Mouse (Mus musculus) heart, embryonic 13.5 days (tissue): ENCODE results near the gene Crb1. TPM values are rescaled to one million over a fixed set of nuclear protein-coding genes. Genes with fewer than 3 reads are reported as not detected.

ENCODE experiments used
- ATAC-seq: fragments of 200-750 bp; cut with Nextera tagmentation; 2 replicates; pipeline ENCODE4 v1.8.0; 2017; ENCODE audit warnings: moderate TSS enrichment; ENCODE audit not compliant: insufficient number of reproducible peaks, low FRiP score, low TSS enrichment; ENCODE audit errors: extremely low read depth
- H3K27ac ChIP-seq: fragments of 300-500 bp; sonication (generic); replicated peaks from 2 replicates; pipeline ENCODE4 v1.5.1; 2015; ENCODE audit warnings: moderate library complexity, mild to moderate bottlenecking, inconsistent platforms
- H3K27me3 ChIP-seq: fragments of 300-500 bp; sonication (generic); replicated peaks from 2 replicates; pipeline ENCODE4 v1.6.1; 2015; ENCODE audit warnings: mild to moderate bottlenecking, inconsistent platforms
- H3K36me3 ChIP-seq: fragments of 300-500 bp; sonication (generic); 2 replicates; pipeline ENCODE4 v1.6.1; 2015; ENCODE audit warnings: mild to moderate bottlenecking, inconsistent platforms
- H3K4me1 ChIP-seq: fragments of 300-500 bp; sonication (generic); 2 replicates; pipeline ENCODE4 v1.6.1; 2015; ENCODE audit warnings: inconsistent platforms
- H3K4me2 ChIP-seq: fragments of 300-500 bp; sonication (generic); 2 replicates; pipeline ENCODE4 v1.6.1; 2015; ENCODE audit warnings: inconsistent platforms, mild to moderate bottlenecking, moderate library complexity
- H3K4me3 ChIP-seq: fragments of 300-500 bp; sonication (generic); 2 replicates; pipeline ENCODE4 v1.5.1; 2015; ENCODE audit warnings: moderate library complexity, mild to moderate bottlenecking, inconsistent platforms
- H3K9ac ChIP-seq: fragments of 300-500 bp; sonication (generic); 2 replicates; pipeline ENCODE4 v1.6.1; 2015; ENCODE audit warnings: inconsistent platforms, mild to moderate bottlenecking, moderate library complexity
- H3K9me3 ChIP-seq: fragments of 300-500 bp; sonication (generic); 2 replicates; pipeline ENCODE4 v1.6.1; 2016; ENCODE audit warnings: inconsistent platforms
- WGBS: fragments of 180-500 bp; shearing (Covaris S2); methylation state at CpG from one replicate; pipeline ENCODE4 v1.1.7; 2015; ENCODE audit warnings: mixed read lengths; 5-methylcytosine and 5-hydroxymethylcytosine counted together
- polyA plus RNA-seq: library from polyadenylated mRNA; unstranded; fragments of >200 nt; fragmentation: Nextera tagmentation; extraction: Ambion mirVana; gene quantifications from 2 replicates; pipeline ENCODE4 v1.2.1, GENCODE M21; 2015

Crb1 gene
- polyA plus RNA-seq, 1 experiment from 2014 or later: 0.12 TPM

DNA sequence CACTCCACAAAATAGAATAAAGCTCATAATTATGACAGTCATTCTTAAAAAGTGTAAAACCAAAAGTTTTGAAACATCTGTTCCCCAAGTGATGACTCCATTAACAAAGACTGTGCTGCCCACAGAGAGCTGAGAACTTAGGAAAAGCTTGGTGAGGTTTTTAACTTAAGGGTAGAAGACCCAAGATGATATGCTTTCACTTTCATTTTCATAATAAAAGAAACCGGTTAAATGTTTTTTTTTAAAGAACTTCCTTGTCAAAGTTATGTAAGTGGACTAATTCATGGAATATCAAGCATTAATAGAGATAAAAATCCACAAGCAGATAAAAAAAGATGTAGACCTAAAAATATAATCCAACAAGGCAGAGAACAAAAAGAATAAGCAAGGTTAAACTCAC is 113.7 kb downstream of the Crb1 start:
- H3K9me3 ChIP-seq: no peaks in the 10 kb centered on the region
- no peak overlapping the region for H3K27ac ChIP-seq
- no peaks in the 10 kb centered on the region for H3K27me3 ChIP-seq
- 52% methylated on average over 1 of the region's 1 CpGs for WGBS
- ATAC-seq: no peak
- H3K9ac ChIP-seq: no peak overlapping the region
- H3K36me3 ChIP-seq: no peaks in the 10 kb centered on the region
- no peaks in the 10 kb centered on the region for H3K4me1 ChIP-seq
- H3K4me2 ChIP-seq: no peak overlapping the region
- H3K4me3 ChIP-seq: no peak overlapping the region

DNA sequence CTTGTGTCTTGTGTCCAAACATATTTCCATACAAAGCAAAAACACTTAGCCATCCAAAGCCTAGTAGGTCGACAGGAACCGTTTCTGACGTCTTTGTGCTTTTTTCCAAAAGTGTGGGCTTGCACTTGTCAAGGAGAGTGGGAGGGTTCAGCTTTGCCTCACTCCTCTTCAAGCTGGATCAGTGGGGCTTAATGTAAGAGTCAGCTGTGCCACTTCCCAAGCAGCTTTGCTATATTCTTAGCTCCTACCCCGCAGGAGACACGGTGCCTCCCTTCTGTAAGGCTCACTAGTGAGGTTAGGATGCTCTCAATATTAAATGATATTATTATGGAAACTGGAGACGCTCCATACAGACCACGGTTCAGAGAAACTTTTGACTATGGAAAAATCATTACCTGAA is 121.3 kb downstream of the Crb1 start:
- no peaks in the 10 kb centered on the region for H3K4me1 ChIP-seq
- no peak overlapping the region for H3K4me3 ChIP-seq
- 56% methylated on average over 7 of the region's 7 CpGs for WGBS
- no peak for ATAC-seq
- H3K27me3 ChIP-seq: no peaks in the 10 kb centered on the region
- H3K9ac ChIP-seq: no peak overlapping the region
- H3K9me3 ChIP-seq: no peaks in the 10 kb centered on the region
- H3K4me2 ChIP-seq: no peak overlapping the region
- H3K27ac ChIP-seq: no peak overlapping the region
- H3K36me3 ChIP-seq: no peaks in the 10 kb centered on the region

DNA sequence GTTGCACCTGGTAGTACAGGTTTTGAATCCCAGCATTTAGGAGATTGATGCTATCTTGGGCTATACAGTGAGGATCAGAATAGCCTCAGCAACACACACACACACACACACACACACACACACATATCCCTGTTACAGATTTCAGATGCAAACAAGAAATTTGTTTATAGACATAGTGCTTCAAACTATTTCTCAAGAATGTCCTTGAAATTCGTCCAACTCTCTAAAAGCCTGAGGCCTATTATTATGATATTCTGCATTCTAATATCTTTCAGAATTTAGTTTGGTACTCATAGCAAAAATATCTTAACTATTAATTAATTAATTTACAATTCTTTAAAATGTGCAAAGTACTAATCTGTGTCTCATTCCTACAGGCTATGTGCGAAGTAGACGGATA is 124.9 kb downstream of the Crb1 start:
- Histone ChIP-seq H3K9me3 (peaks cover 4% of the 10 kb centered on the region; the same call in 1 of the 2 replicates), H3K27ac (no peak overlapping the region), H3K4me2 (no peak overlapping the region), H3K4me1 (peaks cover 9% of the 10 kb centered on the region), H3K9ac (no peak overlapping the region), H3K27me3 (no peaks in the 10 kb centered on the region), H3K36me3 (no peaks in the 10 kb centered on the region), H3K4me3 (no peak overlapping the region)
- 78% methylated on average over 3 of the region's 3 CpGs for WGBS
- no peak for ATAC-seq

DNA sequence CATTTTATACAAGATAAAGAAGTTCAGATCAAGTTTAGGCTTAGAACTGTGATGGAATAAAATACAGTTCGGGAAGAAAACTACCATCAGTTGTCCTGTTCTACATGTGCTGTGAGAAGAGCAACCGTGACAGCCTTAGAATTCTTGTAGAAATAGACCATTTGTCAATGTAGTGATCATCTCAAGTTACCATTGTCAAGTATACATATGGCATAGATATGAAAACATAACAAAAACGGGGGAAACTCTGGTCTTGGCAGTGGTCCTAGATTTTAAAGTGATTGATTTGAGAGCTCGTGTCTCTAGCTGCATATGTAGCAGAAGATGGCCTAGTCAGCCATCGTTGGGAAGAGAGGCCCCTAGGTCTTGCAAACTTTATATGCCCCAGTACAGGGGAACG is 127.7 kb downstream of the Crb1 start:
- 71% methylated on average over 6 of the region's 6 CpGs for WGBS
- no peak for ATAC-seq

DNA sequence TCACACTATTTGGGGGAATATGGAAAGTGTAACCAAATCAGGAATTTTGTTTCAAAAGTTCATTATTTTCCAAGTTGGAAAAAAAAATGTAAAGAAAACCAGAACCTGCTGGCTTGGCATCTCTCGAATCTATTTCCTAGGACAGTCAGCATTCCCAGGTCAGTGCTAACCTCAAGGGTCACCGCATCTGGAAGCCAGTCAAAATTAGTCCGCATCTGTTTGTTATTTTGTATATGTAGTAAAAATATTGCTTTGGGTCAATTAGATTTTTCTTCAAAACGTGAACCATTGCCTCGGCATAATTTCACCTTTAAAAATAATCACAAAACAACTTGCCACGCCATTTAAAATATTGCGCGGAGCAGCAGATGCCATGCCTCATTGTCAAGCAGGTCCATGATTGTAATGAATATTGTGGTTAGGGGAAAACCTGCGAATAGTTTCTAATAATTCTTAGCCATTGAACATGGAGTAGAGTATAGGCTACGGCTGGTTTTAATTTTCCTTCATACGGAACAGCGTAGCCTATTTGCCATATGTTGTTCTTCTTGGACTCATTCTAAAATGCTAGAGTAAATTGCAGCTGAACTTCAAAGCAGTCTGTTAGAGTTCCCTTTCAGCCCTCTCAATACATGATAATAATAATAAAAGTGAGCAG is 130.0 kb downstream of the Crb1 start:
- no peaks in the 10 kb centered on the region for H3K36me3 ChIP-seq
- H3K27me3 ChIP-seq: no peaks in the 10 kb centered on the region
- H3K27ac ChIP-seq: no peak overlapping the region
- no peak for ATAC-seq
- H3K9me3 ChIP-seq: peaks cover 4% of the 10 kb centered on the region; the same call in 1 of the 2 replicates
- no peak overlapping the region for H3K4me3 ChIP-seq
- no peak overlapping the region for H3K9ac ChIP-seq
- no peak overlapping the region for H3K4me2 ChIP-seq
- H3K4me1 ChIP-seq: peaks cover 9% of the 10 kb centered on the region
- 82% methylated on average over 12 of the region's 12 CpGs for WGBS

More for the DNA sequence above, 127.7 kb downstream of the Crb1 start:
- Histone ChIP-seq H3K4me1 (peaks cover 9% of the 10 kb centered on the region), H3K4me3 (no peak overlapping the region), H3K9ac (no peak overlapping the region), H3K36me3 (no peaks in the 10 kb centered on the region), H3K9me3 (peaks cover 4% of the 10 kb centered on the region; the same call in 1 of the 2 replicates), H3K4me2 (no peak overlapping the region), H3K27ac (no peak overlapping the region), H3K27me3 (no peaks in the 10 kb centered on the region)

DNA sequence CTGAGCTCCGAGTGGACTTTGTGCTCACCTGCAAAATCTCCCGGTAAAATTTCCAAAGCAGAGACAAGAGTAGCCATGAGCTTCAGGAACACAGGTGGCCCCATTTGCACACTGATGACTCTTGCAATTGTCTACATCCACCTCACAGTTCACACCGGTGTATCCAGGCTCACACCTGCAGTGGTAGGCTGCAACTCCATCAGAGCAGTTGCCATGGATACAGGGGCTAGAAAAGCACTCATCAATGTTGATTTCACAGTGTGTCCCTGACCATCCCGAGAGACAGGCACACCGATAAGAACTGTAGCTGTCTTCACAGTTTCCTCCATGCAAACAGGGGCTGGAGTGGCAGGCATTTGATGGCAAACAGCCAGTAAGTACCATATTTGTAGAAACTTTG is 140.1 kb downstream of the Crb1 start:
- no peak for ATAC-seq
- no peak overlapping the region for H3K4me3 ChIP-seq

DNA sequence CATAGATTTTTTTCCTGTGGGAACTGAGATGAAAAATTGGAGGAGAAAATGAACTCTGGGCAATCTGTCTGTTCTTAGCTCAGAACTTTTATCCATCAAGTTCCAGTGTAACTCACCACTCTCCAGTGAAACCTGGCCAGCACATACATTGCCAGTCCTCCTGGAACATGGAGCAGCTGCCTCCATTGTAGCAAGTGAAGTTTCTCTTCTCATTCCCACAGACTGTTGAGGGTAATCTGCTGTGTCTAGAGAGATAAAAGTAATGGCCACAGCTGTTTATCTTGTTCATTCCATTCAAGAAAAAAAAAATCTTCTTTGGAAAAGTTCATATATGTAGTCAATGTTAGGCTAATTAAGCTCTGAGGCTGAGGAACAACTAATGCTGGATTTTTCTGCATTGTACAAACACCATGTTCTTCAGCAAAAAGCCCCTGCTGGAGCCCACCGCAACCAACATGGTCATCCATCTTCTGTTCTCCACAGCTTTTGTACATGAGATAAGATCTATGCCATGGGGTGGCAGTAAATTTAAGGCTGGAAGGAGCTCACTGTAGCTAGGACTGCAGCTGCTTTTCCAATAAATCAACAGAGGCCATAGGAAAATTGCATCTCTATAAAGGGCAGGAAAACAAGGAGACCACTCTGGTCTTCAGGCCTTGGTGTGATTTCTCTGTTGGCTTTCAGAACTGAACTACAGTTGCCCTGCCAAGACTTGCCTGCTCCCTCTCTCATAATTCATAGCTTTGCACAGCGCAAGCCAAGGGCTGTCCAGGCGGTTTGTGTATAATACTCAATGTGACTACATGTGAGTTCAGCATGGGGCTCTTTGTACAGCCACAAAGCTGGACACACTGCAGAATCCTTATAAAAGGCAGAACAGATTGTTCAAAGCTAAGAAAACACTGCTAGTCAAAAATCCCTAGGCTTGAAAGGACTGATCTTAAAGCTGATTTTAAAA is 142.0 kb downstream of the Crb1 start:
- no peak overlapping the region for H3K9ac ChIP-seq
- no peak for ATAC-seq
- H3K4me1 ChIP-seq: peaks cover 9% of the 10 kb centered on the region; the same call in 1 of the 2 replicates
- no peak overlapping the region for H3K27ac ChIP-seq
- H3K36me3 ChIP-seq: no peaks in the 10 kb centered on the region
- no peak overlapping the region for H3K4me3 ChIP-seq
- H3K4me2 ChIP-seq: no peak overlapping the region
- WGBS: 77% methylated on average over 3 of the region's 3 CpGs
- no peaks in the 10 kb centered on the region for H3K27me3 ChIP-seq
- no peaks in the 10 kb centered on the region for H3K9me3 ChIP-seq

More for the DNA sequence above, 140.1 kb downstream of the Crb1 start:
- Histone ChIP-seq H3K9me3 (no peaks in the 10 kb centered on the region), H3K4me1 (peaks cover 9% of the 10 kb centered on the region; the same call in 1 of the 2 replicates), H3K27me3 (no peaks in the 10 kb centered on the region), H3K4me2 (no peak overlapping the region), H3K9ac (no peak overlapping the region), H3K27ac (no peak overlapping the region), H3K36me3 (no peaks in the 10 kb centered on the region)
- WGBS: 53% methylated on average over 5 of the region's 5 CpGs

DNA sequence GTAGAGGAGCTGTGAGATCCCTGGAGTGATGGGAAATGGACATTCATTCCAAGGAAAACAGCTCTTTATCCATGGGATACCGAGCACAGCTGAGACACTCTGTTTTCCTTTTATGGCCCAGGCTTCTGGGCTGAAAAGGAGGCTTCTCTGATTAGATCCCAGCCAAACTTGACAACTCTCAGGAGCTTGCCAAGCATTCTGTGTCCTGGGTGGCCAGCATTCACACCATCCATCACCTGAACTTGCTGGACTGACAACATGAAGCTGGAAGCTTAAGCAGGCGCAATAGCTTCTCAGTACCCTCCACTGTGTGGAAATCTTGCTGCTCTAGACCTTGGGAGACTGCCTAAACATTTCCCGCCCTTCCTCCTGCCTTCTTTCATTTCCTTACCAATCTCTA is 144.3 kb downstream of the Crb1 start:
- no peak for ATAC-seq
- no peak overlapping the region for H3K27ac ChIP-seq
- 31% methylated on average over 3 of the region's 3 CpGs for WGBS

DNA sequence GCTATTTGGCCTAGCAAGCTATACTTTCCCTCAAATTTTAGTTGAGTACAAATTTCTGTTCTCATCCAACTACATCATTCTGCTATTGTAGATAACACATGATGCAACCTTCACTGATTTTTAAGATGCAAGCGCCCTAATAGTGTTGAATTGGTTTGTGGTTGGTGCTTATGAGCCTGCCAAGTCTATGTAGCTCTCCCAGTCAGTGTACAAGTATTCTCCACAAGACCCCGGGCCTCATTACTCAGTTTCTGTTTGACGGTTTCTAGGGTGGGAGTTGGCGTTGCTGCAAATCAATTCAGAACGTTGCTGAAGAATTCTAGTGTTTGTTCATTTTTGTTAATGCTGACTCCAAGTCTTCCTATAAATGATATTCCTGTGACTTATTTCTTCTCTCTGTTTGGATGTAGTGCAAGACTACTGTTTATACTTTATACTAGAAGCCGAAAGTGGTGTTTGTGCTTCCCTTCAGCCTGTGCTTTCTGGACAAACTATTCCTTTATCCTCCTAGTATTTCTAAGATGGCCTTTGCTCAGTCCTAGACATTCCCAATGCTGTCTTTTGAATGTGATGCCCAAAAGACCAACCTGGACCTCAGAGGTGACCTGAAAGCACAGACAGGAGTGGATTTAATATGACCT is 152.5 kb downstream of the Crb1 start:
- H3K9ac ChIP-seq: no peak overlapping the region
- no peak overlapping the region for H3K4me2 ChIP-seq
- ATAC-seq: no peak
- H3K36me3 ChIP-seq: no peaks in the 10 kb centered on the region
- H3K27ac ChIP-seq: no peak overlapping the region
- no peak overlapping the region for H3K4me3 ChIP-seq
- H3K4me1 ChIP-seq: no peaks in the 10 kb centered on the region
- H3K27me3 ChIP-seq: no peaks in the 10 kb centered on the region
- H3K9me3 ChIP-seq: no peaks in the 10 kb centered on the region
- WGBS: 71% methylated on average over 6 of the region's 6 CpGs

More for the DNA sequence above, 144.3 kb downstream of the Crb1 start:
- no peaks in the 10 kb centered on the region for H3K27me3 ChIP-seq
- H3K36me3 ChIP-seq: no peaks in the 10 kb centered on the region
- H3K9ac ChIP-seq: no peak overlapping the region
- no peak overlapping the region for H3K4me2 ChIP-seq
- H3K4me3 ChIP-seq: no peak overlapping the region
- H3K9me3 ChIP-seq: no peaks in the 10 kb centered on the region
- peaks cover 9% of the 10 kb centered on the region; the same call in 1 of the 2 replicates for H3K4me1 ChIP-seq

DNA sequence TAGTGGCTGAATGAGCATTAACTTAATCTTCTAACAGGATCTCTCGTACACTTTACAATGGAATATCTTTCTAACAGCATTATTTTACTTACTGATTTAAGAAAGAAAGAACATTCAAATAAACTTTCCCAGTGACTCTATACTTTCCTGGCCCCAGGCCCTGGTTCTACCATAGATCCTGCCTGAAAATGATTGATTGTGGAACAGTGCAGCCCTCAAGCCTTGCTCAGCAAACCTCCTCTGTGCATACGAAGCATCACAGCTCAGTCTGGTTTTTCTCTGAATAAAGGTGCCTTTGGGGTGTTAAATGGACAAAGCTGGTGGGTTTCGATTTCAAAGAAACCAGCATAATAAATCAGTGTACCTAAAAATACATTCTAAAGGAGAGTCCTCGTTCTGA is 153.1 kb downstream of the Crb1 start:
- no peak overlapping the region for H3K9ac ChIP-seq
- no peak overlapping the region for H3K4me3 ChIP-seq
- H3K36me3 ChIP-seq: no peaks in the 10 kb centered on the region
- no peak for ATAC-seq
- H3K27ac ChIP-seq: no peak overlapping the region
- H3K4me1 ChIP-seq: no peaks in the 10 kb centered on the region
- H3K27me3 ChIP-seq: no peaks in the 10 kb centered on the region
- no peak overlapping the region for H3K4me2 ChIP-seq
- no peaks in the 10 kb centered on the region for H3K9me3 ChIP-seq
- 68% methylated on average over 4 of the region's 4 CpGs for WGBS

DNA sequence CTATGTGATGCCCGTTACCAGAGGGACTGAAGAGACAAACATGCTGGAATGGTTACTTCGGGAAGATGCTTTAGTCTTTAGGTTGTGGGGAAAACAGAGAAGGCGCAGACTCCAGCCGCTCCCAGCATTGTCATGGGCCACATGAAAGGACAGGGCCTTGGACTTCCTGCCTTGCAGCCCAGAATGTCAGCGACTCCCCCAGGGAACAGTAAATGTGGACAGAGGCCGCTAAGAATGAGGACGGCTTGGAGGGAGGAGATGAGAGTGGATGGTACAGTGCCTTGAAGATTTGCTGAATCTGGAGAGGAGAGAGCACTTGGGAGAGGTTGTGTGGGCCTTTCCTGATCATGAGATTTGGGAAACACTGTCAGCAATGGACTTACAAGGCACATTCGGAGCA is 161.6 kb downstream of the Crb1 start:
- H3K36me3 ChIP-seq: no peaks in the 10 kb centered on the region
- H3K4me3 ChIP-seq: no peak overlapping the region
- H3K27me3 ChIP-seq: no peaks in the 10 kb centered on the region
- peaks cover 8% of the 10 kb centered on the region for H3K4me1 ChIP-seq
- H3K27ac ChIP-seq: peak overlapping the region; percentile 32; the same call in 1 of the 2 replicates
- ATAC-seq: no peak
- H3K9ac ChIP-seq: no peak overlapping the region
- H3K4me2 ChIP-seq: 0 out of 2 replicates have a peak overlapping the region, but pooled peaks have one; percentile 1
- no peaks in the 10 kb centered on the region for H3K9me3 ChIP-seq
- WGBS: 60% methylated on average over 8 of the region's 8 CpGs
